Mouse (Mus musculus) midbrain, embryonic 10.5 days (tissue): ENCODE data around the gene 1700066M21Rik. TPM values are rescaled to one million over a fixed set of nuclear protein-coding genes. Genes with fewer than 3 reads are reported as not detected.

Experiments
- DNase-seq: peaks from one replicate; pipeline ENCODE4 v3.0.0-alpha.2; 2017; ENCODE audit warnings: low spot score
- H3K27ac ChIP-seq: fragments of 300-500 bp; sonication (generic); replicated peaks from 2 replicates; pipeline ENCODE4 v1.5.1; 2016; ENCODE audit warnings: mild to moderate bottlenecking
- H3K27me3 ChIP-seq: fragments of 300-500 bp; sonication (generic); 2 replicates; pipeline ENCODE4 v1.6.1; 2016; ENCODE audit warnings: low read depth, mild to moderate bottlenecking; ENCODE audit not compliant: poor library complexity, severe bottlenecking
- H3K36me3 ChIP-seq: fragments of 300-500 bp; sonication (generic); 2 replicates; pipeline ENCODE4 v1.6.1; 2016; ENCODE audit warnings: mild to moderate bottlenecking, moderate library complexity
- H3K4me1 ChIP-seq: fragments of 300-500 bp; sonication (generic); 2 replicates; pipeline ENCODE4 v1.6.1; 2016
- H3K4me3 ChIP-seq: fragments of 300-500 bp; sonication (generic); 2 replicates; pipeline ENCODE4 v1.5.1; 2016; ENCODE audit warnings: mild to moderate bottlenecking, moderate library complexity
- H3K9me3 ChIP-seq: fragments of 300-500 bp; sonication (generic); replicated peaks from 2 replicates; pipeline ENCODE4 v1.6.1; 2016; ENCODE audit warnings: mild to moderate bottlenecking
- WGBS: fragments of 180-500 bp; shearing (Covaris S2); methylation state at CpG from one replicate; pipeline ENCODE4 v1.1.7; 2016; 5-methylcytosine and 5-hydroxymethylcytosine counted together
- polyA plus RNA-seq: library from polyadenylated mRNA; unstranded; fragments of >200 nt; fragmentation: Nextera tagmentation; extraction: Ambion mirVana; gene quantifications from 2 replicates; pipeline ENCODE4 v1.2.1, GENCODE M21; 2016

1700066M21Rik gene
- polyA plus RNA-seq, 1 experiment from 2014 or later, result 9.3 TPM

- Histone ChIP-seq H3K27ac (no peak overlapping the region), H3K4me3 (no peak overlapping the region), H3K9me3 (no peaks in the 10 kb centered on the region), H3K27me3 (no peaks in the 10 kb centered on the region), H3K4me1 (no peaks in the 10 kb centered on the region), H3K36me3 (peaks cover 4% of the 10 kb centered on the region; the same call in 1 of the 2 replicates)
- DNase-seq, result no peak
- 86% methylated on average over 4 of the region's 4 CpGs for WGBS
Measured at GRCm38 (mm10) chr1:57369111-57369510, 8.3 kb upstream of the 1700066M21Rik start.

- no peak for DNase-seq
Measured at GRCm38 (mm10) chr1:57370451-57370850, 7.0 kb upstream of the 1700066M21Rik start.

GRCm38 (mm10) chr1:57375276-57375675, 2.1 kb upstream of the 1700066M21Rik start:
- Histone ChIP-seq H3K27ac (no peak overlapping the region), H3K27me3 (no peaks in the 10 kb centered on the region), H3K36me3 (peaks cover 4% of the 10 kb centered on the region; the same call in 1 of the 2 replicates), H3K9me3 (no peaks in the 10 kb centered on the region), H3K4me1 (peaks cover 16% of the 10 kb centered on the region), H3K4me3 (no peak overlapping the region)
- WGBS, result 96% methylated on average over 2 of the region's 2 CpGs
- no peak for DNase-seq

More at GRCm38 (mm10) chr1:57370451-57370850, 7.0 kb upstream of the 1700066M21Rik start:
- H3K4me1 ChIP-seq, result no peaks in the 10 kb centered on the region
- no peaks in the 10 kb centered on the region for H3K27me3 ChIP-seq
- 87% methylated on average over 4 of the region's 4 CpGs for WGBS
- H3K4me3 ChIP-seq, result no peak overlapping the region
- no peaks in the 10 kb centered on the region for H3K9me3 ChIP-seq
- H3K27ac ChIP-seq, result no peak overlapping the region
- H3K36me3 ChIP-seq, result peaks cover 4% of the 10 kb centered on the region; the same call in 1 of the 2 replicates

GRCm38 (mm10) chr1:57376806-57377205, 614 bp upstream of the 1700066M21Rik start:
- Histone ChIP-seq H3K36me3 (peaks cover 4% of the 10 kb centered on the region; the same call in 1 of the 2 replicates), H3K4me3 (peak overlapping the region; percentile 95), H3K4me1 (peaks cover 16% of the 10 kb centered on the region), H3K9me3 (no peaks in the 10 kb centered on the region), H3K27ac (peak overlapping the region; percentile 93), H3K27me3 (no peaks in the 10 kb centered on the region)
- 67% methylated on average over 6 of the region's 6 CpGs for WGBS
- no peak for DNase-seq

GRCm38 (mm10) chr1:57386519-57386918, 9.1 kb downstream of the 1700066M21Rik start:
- no peak for DNase-seq
- Histone ChIP-seq H3K4me1 (no peaks in the 10 kb centered on the region), H3K4me3 (no peak overlapping the region), H3K27ac (no peak overlapping the region), H3K27me3 (no peaks in the 10 kb centered on the region), H3K9me3 (no peaks in the 10 kb centered on the region), H3K36me3 (peaks cover 30% of the 10 kb centered on the region)

GRCm38 (mm10) chr1:57387876-57388275, 10.5 kb downstream of the 1700066M21Rik start:
- no peak overlapping the region for H3K27ac ChIP-seq
- H3K4me3 ChIP-seq, result no peak overlapping the region
- H3K27me3 ChIP-seq, result no peaks in the 10 kb centered on the region
- DNase-seq, result no peak
- peaks cover 43% of the 10 kb centered on the region for H3K36me3 ChIP-seq
- 82% methylated on average over 2 of the region's 2 CpGs for WGBS
- H3K9me3 ChIP-seq, result no peaks in the 10 kb centered on the region
- H3K4me1 ChIP-seq, result no peaks in the 10 kb centered on the region

- 94% methylated on average over 8 of the region's 8 CpGs for WGBS
- H3K9me3 ChIP-seq, result no peaks in the 10 kb centered on the region
- no peaks in the 10 kb centered on the region for H3K27me3 ChIP-seq
- no peaks in the 10 kb centered on the region for H3K4me1 ChIP-seq
- no peak overlapping the region for H3K27ac ChIP-seq
- peaks cover 50% of the 10 kb centered on the region for H3K36me3 ChIP-seq
- DNase-seq, result no peak
- no peak overlapping the region for H3K4me3 ChIP-seq
Measured at GRCm38 (mm10) chr1:57388402-57389155, 11.2 kb downstream of the 1700066M21Rik start.

- WGBS, result 96% methylated on average over 4 of the region's 4 CpGs
- Histone ChIP-seq H3K4me1 (no peaks in the 10 kb centered on the region), H3K36me3 (peaks cover 70% of the 10 kb centered on the region)
Measured at GRCm38 (mm10) chr1:57390993-57391790, 13.8 kb downstream of the 1700066M21Rik start.

GRCm38 (mm10) chr1:57392417-57392816, 15.0 kb downstream of the 1700066M21Rik start:
- peaks cover 82% of the 10 kb centered on the region for H3K36me3 ChIP-seq
- H3K9me3 ChIP-seq, result no peaks in the 10 kb centered on the region
- no peak overlapping the region for H3K27ac ChIP-seq
- no peaks in the 10 kb centered on the region for H3K4me1 ChIP-seq
- H3K27me3 ChIP-seq, result no peaks in the 10 kb centered on the region
- H3K4me3 ChIP-seq, result no peak overlapping the region
- WGBS, result 90% methylated on average over 4 of the region's 4 CpGs
- no peak for DNase-seq

More at GRCm38 (mm10) chr1:57390993-57391790, 13.8 kb downstream of the 1700066M21Rik start:
- Histone ChIP-seq H3K4me3 (no peak overlapping the region), H3K9me3 (no peaks in the 10 kb centered on the region), H3K27me3 (no peaks in the 10 kb centered on the region), H3K27ac (no peak overlapping the region)
- no peak for DNase-seq

GRCm38 (mm10) chr1:57394051-57394450, 16.6 kb downstream of the 1700066M21Rik start:
- WGBS, result 72% methylated on average over 3 of the region's 3 CpGs
- Histone ChIP-seq H3K9me3 (no peaks in the 10 kb centered on the region), H3K27ac (no peak overlapping the region), H3K36me3 (peaks cover 85% of the 10 kb centered on the region), H3K27me3 (no peaks in the 10 kb centered on the region), H3K4me3 (no peak overlapping the region), H3K4me1 (no peaks in the 10 kb centered on the region)
- peak; percentile 17 for DNase-seq

- 97% methylated on average over 2 of the region's 2 CpGs for WGBS
- no peak overlapping the region for H3K4me3 ChIP-seq
- H3K9me3 ChIP-seq, result no peaks in the 10 kb centered on the region
- peaks cover 3% of the 10 kb centered on the region for H3K4me1 ChIP-seq
- no peak overlapping the region for H3K27ac ChIP-seq
- peaks cover 63% of the 10 kb centered on the region for H3K36me3 ChIP-seq
- no peaks in the 10 kb centered on the region for H3K27me3 ChIP-seq
- DNase-seq, result no peak
Measured at GRCm38 (mm10) chr1:57400321-57400720, 22.9 kb downstream of the 1700066M21Rik start.

GRCm38 (mm10) chr1:57400877-57401276, 23.5 kb downstream of the 1700066M21Rik start:
- no peak for DNase-seq
- 90% methylated on average over 2 of the region's 2 CpGs for WGBS
- H3K36me3 ChIP-seq, result peaks cover 57% of the 10 kb centered on the region

GRCm38 (mm10) chr1:57402116-57402515, 24.7 kb downstream of the 1700066M21Rik start:
- 94% methylated on average over 5 of the region's 5 CpGs for WGBS
- Histone ChIP-seq H3K27ac (no peak overlapping the region), H3K4me1 (peaks cover 11% of the 10 kb centered on the region), H3K9me3 (no peaks in the 10 kb centered on the region), H3K4me3 (no peak overlapping the region), H3K36me3 (peaks cover 45% of the 10 kb centered on the region), H3K27me3 (no peaks in the 10 kb centered on the region)
- no peak for DNase-seq

More at GRCm38 (mm10) chr1:57400877-57401276, 23.5 kb downstream of the 1700066M21Rik start:
- no peaks in the 10 kb centered on the region for H3K9me3 ChIP-seq
- no peak overlapping the region for H3K4me3 ChIP-seq
- H3K27ac ChIP-seq, result no peak overlapping the region
- no peaks in the 10 kb centered on the region for H3K27me3 ChIP-seq
- H3K4me1 ChIP-seq, result peaks cover 8% of the 10 kb centered on the region
